Mouse (Mus musculus) midbrain, embryonic 15.5 days (tissue): ENCODE measurements at regions not wholly inside any gene's neighbourhood (a gene's known extent, or its start where the extent isn't known, plus 50 kb on each side); places are given as distances from the start of the nearest gene placed in this dataset.

Experiments used
- ATAC-seq: fragments of 200-750 bp; cut with Nextera tagmentation; replicated peaks from 2 replicates; pipeline ENCODE4 v1.8.0; 2017; ENCODE audit warnings: moderate TSS enrichment
- H3K27ac ChIP-seq: fragments of 300-500 bp; sonication (generic); 2 replicates; pipeline ENCODE4 v1.5.1; 2015; ENCODE audit warnings: mild to moderate bottlenecking, inconsistent platforms
- H3K27me3 ChIP-seq: fragments of 300-500 bp; sonication (generic); replicated peaks from 2 replicates; pipeline ENCODE4 v1.6.1; 2015; ENCODE audit warnings: inconsistent platforms
- H3K36me3 ChIP-seq: fragments of 300-500 bp; sonication (generic); replicated peaks from 2 replicates; pipeline ENCODE4 v1.6.1; 2015; ENCODE audit warnings: inconsistent platforms
- H3K4me1 ChIP-seq: fragments of 300-500 bp; sonication (generic); 2 replicates; pipeline ENCODE4 v1.6.1; 2015; ENCODE audit warnings: inconsistent platforms
- H3K4me2 ChIP-seq: fragments of 300-500 bp; sonication (generic); 2 replicates; pipeline ENCODE4 v1.6.1; 2015; ENCODE audit warnings: inconsistent platforms, mild to moderate bottlenecking, moderate library complexity
- H3K4me3 ChIP-seq: fragments of 300-500 bp; sonication (generic); 2 replicates; pipeline ENCODE4 v1.5.1; 2015; ENCODE audit warnings: mild to moderate bottlenecking, inconsistent platforms
- H3K9ac ChIP-seq: fragments of 300-500 bp; sonication (generic); 2 replicates; pipeline ENCODE4 v1.6.1; 2015; ENCODE audit warnings: mild to moderate bottlenecking, inconsistent platforms
- H3K9me3 ChIP-seq: fragments of 300-500 bp; sonication (generic); 2 replicates; pipeline ENCODE4 v1.6.1; 2016; ENCODE audit warnings: inconsistent platforms
- WGBS: fragments of 180-500 bp; shearing (Covaris S2); methylation state at CpG from one replicate; pipeline ENCODE4 v1.1.7; 2015; ENCODE audit warnings: mixed read lengths; 5-methylcytosine and 5-hydroxymethylcytosine counted together

GRCm38 (mm10) chr7:133434027-133434820 lies 167.7 kb downstream of the Tex36 start:
- no peaks in the 10 kb centered on the region for H3K36me3 ChIP-seq
- ATAC-seq, result no peak
- no peaks in the 10 kb centered on the region; the same call in none of the 2 replicates for H3K27me3 ChIP-seq
- no peak overlapping the region for H3K4me3 ChIP-seq
- H3K27ac ChIP-seq, result no peak overlapping the region
- H3K9ac ChIP-seq, result no peak overlapping the region
- H3K4me1 ChIP-seq, result no peaks in the 10 kb centered on the region
- H3K4me2 ChIP-seq, result no peak overlapping the region
- WGBS, result 84% methylated on average over 17 of the region's 17 CpGs
- H3K9me3 ChIP-seq, result no peaks in the 10 kb centered on the region

GRCm38 (mm10) chr7:133432343-133432742 lies 169.6 kb downstream of the Tex36 start:
- Histone ChIP-seq H3K4me1 (no peaks in the 10 kb centered on the region), H3K9ac (no peak overlapping the region), H3K4me3 (no peak overlapping the region), H3K27ac (no peak overlapping the region), H3K4me2 (no peak overlapping the region), H3K27me3 (no peaks in the 10 kb centered on the region; the same call in none of the 2 replicates), H3K36me3 (no peaks in the 10 kb centered on the region), H3K9me3 (no peaks in the 10 kb centered on the region)
- ATAC-seq, result no peak
- 88% methylated on average over 1 of the region's 1 CpGs for WGBS

GRCm38 (mm10) chr7:133402072-133402471 lies 199.9 kb downstream of the Tex36 start:
- no peak overlapping the region for H3K4me3 ChIP-seq
- no peak overlapping the region for H3K4me2 ChIP-seq
- WGBS, result 52% methylated on average over 2 of the region's 2 CpGs
- no peaks in the 10 kb centered on the region for H3K27me3 ChIP-seq
- H3K4me1 ChIP-seq, result no peaks in the 10 kb centered on the region
- no peaks in the 10 kb centered on the region for H3K9me3 ChIP-seq
- H3K27ac ChIP-seq, result no peak overlapping the region
- H3K9ac ChIP-seq, result no peak overlapping the region
- no peak for ATAC-seq
- H3K36me3 ChIP-seq, result no peaks in the 10 kb centered on the region

- Histone ChIP-seq H3K27me3 (no peaks in the 10 kb centered on the region), H3K4me1 (peaks cover 4% of the 10 kb centered on the region; the same call in 1 of the 2 replicates), H3K9me3 (no peaks in the 10 kb centered on the region), H3K4me3 (no peak overlapping the region), H3K4me2 (no peak overlapping the region), H3K9ac (no peak overlapping the region), H3K27ac (no peak overlapping the region), H3K36me3 (no peaks in the 10 kb centered on the region)
- ATAC-seq, result no peak
- 69% methylated on average over 4 of the region's 4 CpGs for WGBS
These were observed 201.3 kb downstream of the Tex36 start for GRCm38 (mm10) chr7:133400691-133401090.

GRCm38 (mm10) chr7:133388716-133389115 lies 213.2 kb downstream of the Tex36 start:
- no peaks in the 10 kb centered on the region for H3K27me3 ChIP-seq
- no peaks in the 10 kb centered on the region for H3K4me1 ChIP-seq
- WGBS, result 93% methylated on average over 6 of the region's 6 CpGs
- H3K27ac ChIP-seq, result no peak overlapping the region
- H3K9ac ChIP-seq, result no peak overlapping the region
- H3K4me2 ChIP-seq, result no peak overlapping the region
- H3K9me3 ChIP-seq, result no peaks in the 10 kb centered on the region
- H3K4me3 ChIP-seq, result no peak overlapping the region
- H3K36me3 ChIP-seq, result no peaks in the 10 kb centered on the region
- ATAC-seq, result no peak

GRCm38 (mm10) chr7:133382032-133382712 lies 219.8 kb downstream of the Tex36 start:
- Histone ChIP-seq H3K36me3 (no peaks in the 10 kb centered on the region), H3K4me1 (no peaks in the 10 kb centered on the region), H3K9ac (no peak overlapping the region), H3K27ac (no peak overlapping the region), H3K4me2 (no peak overlapping the region), H3K9me3 (no peaks in the 10 kb centered on the region), H3K27me3 (no peaks in the 10 kb centered on the region), H3K4me3 (no peak overlapping the region)
- WGBS, result 63% methylated on average over 7 of the region's 7 CpGs
- no peak for ATAC-seq

GRCm38 (mm10) chr7:133379373-133379772 lies 222.6 kb downstream of the Tex36 start:
- Histone ChIP-seq H3K4me3 (no peak overlapping the region), H3K4me1 (no peaks in the 10 kb centered on the region), H3K9me3 (no peaks in the 10 kb centered on the region), H3K4me2 (no peak overlapping the region), H3K27ac (no peak overlapping the region), H3K27me3 (no peaks in the 10 kb centered on the region), H3K9ac (no peak overlapping the region), H3K36me3 (no peaks in the 10 kb centered on the region)
- 79% methylated on average over 1 of the region's 1 CpGs for WGBS
- no peak for ATAC-seq

GRCm38 (mm10) chr7:133378338-133378737 lies 223.6 kb downstream of the Tex36 start:
- no peaks in the 10 kb centered on the region for H3K4me1 ChIP-seq
- H3K9me3 ChIP-seq, result no peaks in the 10 kb centered on the region
- no peak for ATAC-seq
- H3K36me3 ChIP-seq, result no peaks in the 10 kb centered on the region
- no peak overlapping the region for H3K4me2 ChIP-seq
- no peak overlapping the region for H3K27ac ChIP-seq
- H3K4me3 ChIP-seq, result no peak overlapping the region
- no peak overlapping the region for H3K9ac ChIP-seq
- H3K27me3 ChIP-seq, result no peaks in the 10 kb centered on the region
- 91% methylated on average over 5 of the region's 5 CpGs for WGBS

- Histone ChIP-seq H3K27ac (no peak overlapping the region), H3K9ac (no peak overlapping the region), H3K4me2 (no peak overlapping the region), H3K9me3 (no peaks in the 10 kb centered on the region), H3K4me1 (no peaks in the 10 kb centered on the region), H3K36me3 (no peaks in the 10 kb centered on the region), H3K4me3 (no peak overlapping the region), H3K27me3 (no peaks in the 10 kb centered on the region)
- no peak for ATAC-seq
- WGBS, result 70% methylated on average over 8 of the region's 8 CpGs
These were observed 225.0 kb downstream of the Tex36 start for GRCm38 (mm10) chr7:133376833-133377484.

GRCm38 (mm10) chr7:133372695-133373094 lies 229.3 kb downstream of the Tex36 start:
- WGBS, result 64% methylated on average over 2 of the region's 2 CpGs
- no peak overlapping the region for H3K4me3 ChIP-seq
- H3K9me3 ChIP-seq, result no peaks in the 10 kb centered on the region
- no peak overlapping the region for H3K4me2 ChIP-seq
- H3K27me3 ChIP-seq, result peaks cover 1% of the 10 kb centered on the region; the same call in 1 of the 2 replicates
- no peaks in the 10 kb centered on the region for H3K36me3 ChIP-seq
- H3K27ac ChIP-seq, result no peak overlapping the region
- H3K9ac ChIP-seq, result no peak overlapping the region
- no peaks in the 10 kb centered on the region for H3K4me1 ChIP-seq
- no peak for ATAC-seq

GRCm38 (mm10) chr7:133370542-133370941 lies 231.4 kb downstream of the Tex36 start:
- no peaks in the 10 kb centered on the region for H3K36me3 ChIP-seq
- H3K27me3 ChIP-seq, result peaks cover 6% of the 10 kb centered on the region; the same call in 1 of the 2 replicates
- no peaks in the 10 kb centered on the region for H3K9me3 ChIP-seq
- no peak overlapping the region for H3K4me3 ChIP-seq
- peaks cover under 1% of the 10 kb centered on the region; the same call in 1 of the 2 replicates for H3K4me1 ChIP-seq
- WGBS, result 93% methylated on average over 5 of the region's 5 CpGs
- no peak for ATAC-seq
- no peak overlapping the region for H3K27ac ChIP-seq
- H3K4me2 ChIP-seq, result no peak overlapping the region
- no peak overlapping the region for H3K9ac ChIP-seq

- ATAC-seq, result peak; percentile 56; the same call in 1 of the 2 replicates
- H3K9ac ChIP-seq, result no peak overlapping the region
- no peaks in the 10 kb centered on the region for H3K36me3 ChIP-seq
- peaks cover 17% of the 10 kb centered on the region for H3K4me1 ChIP-seq
- H3K27me3 ChIP-seq, result peaks cover 10% of the 10 kb centered on the region; the same call in 1 of the 2 replicates
- H3K4me2 ChIP-seq, result no peak overlapping the region
- H3K9me3 ChIP-seq, result no peaks in the 10 kb centered on the region
- peak overlapping the region; percentile 62 for H3K27ac ChIP-seq
- no peak overlapping the region for H3K4me3 ChIP-seq
- WGBS, result 7% methylated on average over 4 of the region's 4 CpGs
These were observed 237.4 kb downstream of the Tex36 start for GRCm38 (mm10) chr7:133364601-133365000.
